Mouse (Mus musculus) lung, postnatal 0 days (tissue): Measurements from ENCODE around the gene Psd.

Experiments used
- CTCF ChIP-seq: IDR thresholded peaks from 2 replicates; pipeline ENCODE4 v1.5.1; 2016; ENCODE audit warnings: antibody characterized with exemption, mild to moderate bottlenecking
- EP300 ChIP-seq: IDR thresholded peaks from 2 replicates; pipeline ENCODE4 v1.6.1; 2016; ENCODE audit warnings: antibody characterized with exemption, mild to moderate bottlenecking, control low read depth

GRCm38 (mm10) chr19:46308303-46308702 is 18.7 kb downstream of the Psd start:
- TF ChIP-seq CTCF (no peak), EP300 (no peak)
